Mouse (Mus musculus) cortical plate, adult 2 months (tissue): ENCODE measurements around the gene Zfp949.

ENCODE experiments used
- CTCF ChIP-seq: fragments of 200-500 bp; IDR thresholded peaks from 2 replicates; pipeline ENCODE4 v1.5.1; 2011; ENCODE audit warnings: mild to moderate bottlenecking, control low read depth, low read length; ENCODE audit not compliant: insufficient read depth; ENCODE audit errors: extremely low read depth
- POLR2A ChIP-seq: fragments of 200-500 bp; IDR thresholded peaks from 2 replicates; pipeline ENCODE4 v1.6.1; 2011; ENCODE audit warnings: mild to moderate bottlenecking, low read length, control low read depth; ENCODE audit not compliant: insufficient read depth; ENCODE audit errors: extremely low read depth

DNA sequence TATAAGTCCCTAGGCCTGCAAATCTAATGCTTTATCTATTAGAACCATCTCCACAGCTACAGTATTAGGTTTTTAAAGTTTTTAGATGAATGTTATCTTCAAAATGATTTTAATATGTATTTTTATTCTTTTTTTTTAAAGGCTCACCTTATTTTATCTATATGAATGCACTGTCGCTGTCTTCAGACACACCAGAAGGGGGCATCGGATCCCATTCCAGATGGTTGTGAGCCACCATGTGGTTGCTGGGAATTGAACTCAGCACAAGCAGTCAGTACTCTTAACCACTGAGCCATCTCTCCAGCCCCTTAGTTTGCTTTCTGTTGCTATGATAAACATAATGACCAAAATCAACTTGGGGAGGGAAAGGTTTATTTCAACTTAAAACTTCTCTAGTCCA, 23.5 kb upstream of the Zfp949 start:
- no peak for TF ChIP-seq CTCF
- no peak for TF ChIP-seq POLR2A
